Mouse (Mus musculus) midbrain, embryonic 13.5 days (tissue): ENCODE results near the gene Rnaset2a. TPM values are rescaled to one million over a fixed set of nuclear protein-coding genes. Genes with fewer than 3 reads are reported as not detected.
"Not testable (repeated sequence)": the region's sequence is repeated elsewhere in the genome, so short reads cannot be mapped to it uniquely, and the experiment has no call there.

ENCODE experiments used
- ATAC-seq: fragments of 200-750 bp; cut with Nextera tagmentation; 2 replicates; pipeline ENCODE4 v1.8.0; 2017; ENCODE audit warnings: mild to moderate bottlenecking, moderate TSS enrichment, moderate library complexity
- H3K27ac ChIP-seq: fragments of 300-500 bp; sonication (generic); 2 replicates; pipeline ENCODE4 v1.5.1; 2015; ENCODE audit warnings: inconsistent platforms, mild to moderate bottlenecking, moderate library complexity
- H3K27me3 ChIP-seq: fragments of 300-500 bp; sonication (generic); 2 replicates; pipeline ENCODE4 v1.6.1; 2015; ENCODE audit warnings: mild to moderate bottlenecking, inconsistent platforms
- H3K36me3 ChIP-seq: fragments of 300-500 bp; sonication (generic); 2 replicates; pipeline ENCODE4 v1.6.1; 2015; ENCODE audit warnings: mild to moderate bottlenecking, inconsistent platforms
- H3K4me1 ChIP-seq: fragments of 300-500 bp; sonication (generic); replicated peaks from 2 replicates; pipeline ENCODE4 v1.6.1; 2015; ENCODE audit warnings: inconsistent platforms
- H3K4me2 ChIP-seq: fragments of 300-500 bp; sonication (generic); replicated peaks from 2 replicates; pipeline ENCODE4 v1.6.1; 2015; ENCODE audit warnings: moderate library complexity, mild to moderate bottlenecking, inconsistent platforms
- H3K4me3 ChIP-seq: fragments of 300-500 bp; sonication (generic); replicated peaks from 2 replicates; pipeline ENCODE4 v1.5.1; 2015; ENCODE audit warnings: mild to moderate bottlenecking, inconsistent platforms
- H3K9ac ChIP-seq: fragments of 300-500 bp; sonication (generic); replicated peaks from 2 replicates; pipeline ENCODE4 v1.6.1; 2015; ENCODE audit warnings: mild to moderate bottlenecking, inconsistent platforms
- H3K9me3 ChIP-seq: fragments of 300-500 bp; sonication (generic); 2 replicates; pipeline ENCODE4 v1.6.1; 2016; ENCODE audit warnings: mild to moderate bottlenecking, inconsistent platforms
- WGBS: fragments of 180-500 bp; shearing (Covaris S2); methylation state at CpG from one replicate; pipeline ENCODE4 v1.1.7; 2015; 5-methylcytosine and 5-hydroxymethylcytosine counted together
- polyA plus RNA-seq: library from polyadenylated mRNA; unstranded; fragments of >200 nt; fragmentation: Nextera tagmentation; extraction: Ambion mirVana; gene quantifications from 2 replicates; pipeline ENCODE4 v1.2.1, GENCODE M21; 2015

Gene Rnaset2a
- polyA plus RNA-seq, 1 experiment from 2014 or later, result 11.5 TPM

- H3K27me3 ChIP-seq, H3K4me2 ChIP-seq, H3K4me1 ChIP-seq, H3K27ac ChIP-seq, ATAC-seq, H3K4me3 ChIP-seq, H3K36me3 ChIP-seq, H3K9ac ChIP-seq, H3K9me3 ChIP-seq: not testable (repeated sequence)
- 67% methylated on average over 2 of the region's 2 CpGs for WGBS
Measured at GRCm38 (mm10) chr17:8069847-8070246, 78.0 kb downstream of the Rnaset2a start.

Other genes starting within 250 kb of the Rnaset2a start
- gene Tagap, start 222.1 kb downstream of the Rnaset2a start, polyA plus RNA-seq, result 0.44 and 0.62 TPM in 2 replicates
- gene Rsph3a, start 202.5 kb downstream of the Rnaset2a start, polyA plus RNA-seq, result 67.8 and 75.5 TPM in 2 replicates
- 0.15 and 0.22 TPM in 2 replicates for gene Gm49673, start 309 bp downstream of the Rnaset2a start, polyA plus RNA-seq
- gene Fgfr1op, start 17.4 kb upstream of the Rnaset2a start, polyA plus RNA-seq, result 27.5 and 28.5 TPM in 2 replicates
- not detected in 2 replicates for gene Ccr6, start 87.9 kb upstream of the Rnaset2a start, polyA plus RNA-seq
- gene Mpc1, start 134.8 kb upstream of the Rnaset2a start, polyA plus RNA-seq, result 192 and 196 TPM in 2 replicates
- 153 and 155 TPM in 2 replicates for gene Sft2d1, start 163.0 kb upstream of the Rnaset2a start, polyA plus RNA-seq
- gene Prr18, start 189.4 kb upstream of the Rnaset2a start, polyA plus RNA-seq, result 7.9 and 9.1 TPM in 2 replicates
- gene T2, start 207.9 kb upstream of the Rnaset2a start, polyA plus RNA-seq, result 0.46 and 0.66 TPM in 2 replicates